Mouse (Mus musculus): ENCODE data around the gene Glyatl3. TPM values are rescaled to one million over a fixed set of nuclear protein-coding genes. Genes with fewer than 3 reads are reported as not detected.

The Glyatl3 gene
- polyA plus RNA-seq, 1 experiment from 2014 or later = not detected

DNA sequence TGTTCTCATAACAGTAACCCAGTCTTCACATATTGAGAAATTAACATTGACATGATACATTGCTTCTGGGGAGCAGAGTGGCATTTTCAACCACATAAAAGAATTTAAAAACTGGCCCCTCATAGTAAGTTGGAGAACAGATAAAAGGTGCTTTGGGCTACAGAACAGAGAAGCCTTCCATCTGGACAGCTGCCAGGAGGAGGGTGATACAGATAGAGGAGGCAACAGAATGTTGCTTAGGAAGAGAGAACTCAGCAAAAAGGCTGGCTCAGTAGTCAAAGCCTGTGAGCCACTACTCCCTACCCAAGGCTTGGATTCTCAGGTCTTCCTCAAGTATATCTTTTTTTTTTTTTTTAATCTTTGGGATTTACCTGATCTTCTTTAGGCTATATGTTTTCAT is 59.1 kb downstream of the Glyatl3 start:
- Histone ChIP-seq H3K4me3 (ENCODE audit: low read depth, low read length) (no peak overlapping the region), H3K36me3 (ENCODE audit: insufficient read depth) (no peaks in the 10 kb centered on the region), H3K4me2 (no peak overlapping the region), H3K9ac (no peak overlapping the region), H3K27me3 (ENCODE audit: insufficient read depth, low read length) (no peaks in the 10 kb centered on the region), H3K4me1 (ENCODE audit: insufficient read depth) (no peaks in the 10 kb centered on the region), H3K9me3 (ENCODE audit: low read depth, low read length) (no peaks in the 10 kb centered on the region), H3K27ac (ENCODE audit: low read depth) (no peak overlapping the region)
- ATAC-seq (ENCODE audit: insufficient read depth) (no peak), DNase-seq (no peak)
- no peak for TF ChIP-seq CTCF (IDR thresholded peaks at IDR 0.05; ENCODE audit: low read depth)

Other genes starting within 250 kb of the Glyatl3 start
- gene Esp1, start 187.2 kb downstream of the Glyatl3 start, polyA plus RNA-seq (2014; fragmentation: Nextera tagmentation; extraction: Ambion mirVana) = not detected in 2 replicates
- gene Crisp2, start 107.3 kb downstream of the Glyatl3 start, polyA plus RNA-seq (2014; fragmentation: Nextera tagmentation; extraction: Ambion mirVana) = not detected in 2 replicates
- 0.43 and 0.82 TPM in 2 replicates for gene Rhag, start 103.2 kb downstream of the Glyatl3 start, polyA plus RNA-seq (2014; fragmentation: Nextera tagmentation; extraction: Ambion mirVana)
- 3.0 and 3.4 TPM in 2 replicates for gene 9130008F23Rik, start 33.8 kb downstream of the Glyatl3 start, polyA plus RNA-seq (2014; fragmentation: Nextera tagmentation; extraction: Ambion mirVana)
- gene Mut, start 20.3 kb upstream of the Glyatl3 start, polyA plus RNA-seq (2014; fragmentation: Nextera tagmentation; extraction: Ambion mirVana) = 38.3 and 38.5 TPM in 2 replicates
- 33.3 and 35.6 TPM in 2 replicates for gene Cenpq, start 20.7 kb upstream of the Glyatl3 start, polyA plus RNA-seq (2014; fragmentation: Nextera tagmentation; extraction: Ambion mirVana)